Mouse (Mus musculus): ENCODE data around the gene Srsf10.

- TF ChIP-seq ZC3H11A (IDR thresholded peaks at IDR 0.05; ENCODE audit: borderline replicate concordance, low read depth, low read length), result no peak
- TF ChIP-seq ZNF384 (IDR thresholded peaks at IDR 0.05; ENCODE audit: low read depth, low read length), result no peak
- TF ChIP-seq HCFC1 (IDR thresholded peaks at IDR 0.05; ENCODE audit: borderline replicate concordance, insufficient read depth, low read length), result no peak
- no peak for TF ChIP-seq CHD2 (IDR thresholded peaks at IDR 0.05; ENCODE audit: low read depth, low read length)
Measured at GRCm38 (mm10) chr4:135896157-135896556, 40.6 kb downstream of the Srsf10 start.

Measured in ES-E14 (cell line).